Mouse (Mus musculus) cortical plate, adult 2 months (tissue): ENCODE measurements at regions not wholly inside any gene's neighbourhood (a gene's known extent, or its start where the extent isn't known, plus 50 kb on each side); places are given as distances from the start of the nearest gene placed in this dataset.

Experiments used
- H3K27ac ChIP-seq: fragments of 200-500 bp; 2 replicates; pipeline ENCODE4 v1.5.1; 2012; ENCODE audit warnings: low read length, control low read depth, inconsistent platforms; ENCODE audit not compliant: insufficient read depth
- H3K4me1 ChIP-seq: fragments of 200-500 bp; 2 replicates; pipeline ENCODE4 v1.6.1; 2011; ENCODE audit warnings: low read length; ENCODE audit not compliant: control insufficient read depth, insufficient read depth
- H3K4me3 ChIP-seq: fragments of 200-500 bp; 2 replicates; pipeline ENCODE4 v1.5.1; 2011; ENCODE audit warnings: mild to moderate bottlenecking, low read length, control low read depth; ENCODE audit not compliant: insufficient read depth
- CTCF ChIP-seq: fragments of 200-500 bp; IDR thresholded peaks from 2 replicates; pipeline ENCODE4 v1.5.1; 2011; ENCODE audit warnings: mild to moderate bottlenecking, control low read depth, low read length; ENCODE audit not compliant: insufficient read depth; ENCODE audit errors: extremely low read depth
- POLR2A ChIP-seq: fragments of 200-500 bp; IDR thresholded peaks from 2 replicates; pipeline ENCODE4 v1.6.1; 2011; ENCODE audit warnings: mild to moderate bottlenecking, low read length, control low read depth; ENCODE audit not compliant: insufficient read depth; ENCODE audit errors: extremely low read depth

DNA sequence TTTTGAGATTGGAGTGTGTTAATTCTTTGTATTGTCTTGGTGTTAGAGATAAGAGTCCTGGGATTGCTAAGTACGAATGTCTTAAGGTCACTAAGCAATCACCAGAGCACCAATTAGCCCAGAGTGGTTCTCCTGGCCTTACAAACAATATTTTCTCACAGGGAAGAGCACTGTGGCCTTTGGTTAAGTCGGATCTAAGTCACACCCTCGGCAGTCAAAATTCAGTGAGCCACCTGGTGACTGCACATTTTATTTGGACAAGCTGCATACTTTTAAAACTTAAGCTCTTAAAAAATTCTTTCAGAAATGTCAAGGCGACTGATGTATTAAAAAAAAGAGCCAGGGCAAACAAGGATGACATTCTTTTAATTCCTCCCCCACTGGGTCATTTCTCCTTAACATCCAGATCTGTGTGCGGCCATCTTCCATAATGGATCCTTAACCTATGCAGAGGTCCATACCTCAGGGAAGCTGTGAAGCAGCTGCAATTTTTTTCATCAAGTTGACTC lies 60.9 kb upstream of the Foxa2 start:
- Histone ChIP-seq H3K4me3 (no peak overlapping the region), H3K4me1 (no peaks in the 10 kb centered on the region), H3K27ac (no peak overlapping the region)
- TF ChIP-seq POLR2A (no peak), CTCF (no peak)

DNA sequence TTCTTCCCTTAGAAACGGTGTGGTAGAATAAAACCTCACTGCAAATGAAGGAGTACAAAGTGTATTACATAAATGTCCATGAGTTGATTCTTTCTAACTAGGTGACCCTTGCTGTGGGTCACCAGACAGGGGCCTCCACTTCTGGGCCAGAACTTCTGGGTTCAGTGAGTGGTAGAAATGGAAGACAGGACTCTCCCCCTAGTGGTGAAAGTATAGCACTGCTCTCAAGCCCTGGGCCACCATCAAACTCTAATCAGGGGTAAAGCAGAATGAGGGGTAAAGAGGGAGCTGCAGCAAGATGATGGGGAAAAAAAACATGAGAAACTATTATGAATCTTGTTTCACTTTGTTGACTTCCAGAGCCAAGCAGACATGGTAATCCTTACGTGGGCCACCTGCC lies 63.4 kb upstream of the Foxa2 start:
- TF ChIP-seq POLR2A (no peak), CTCF (peak; percentile 51)
- H3K4me1 ChIP-seq = no peaks in the 10 kb centered on the region
- no peak overlapping the region for H3K4me3 ChIP-seq
- H3K27ac ChIP-seq = no peak overlapping the region

DNA sequence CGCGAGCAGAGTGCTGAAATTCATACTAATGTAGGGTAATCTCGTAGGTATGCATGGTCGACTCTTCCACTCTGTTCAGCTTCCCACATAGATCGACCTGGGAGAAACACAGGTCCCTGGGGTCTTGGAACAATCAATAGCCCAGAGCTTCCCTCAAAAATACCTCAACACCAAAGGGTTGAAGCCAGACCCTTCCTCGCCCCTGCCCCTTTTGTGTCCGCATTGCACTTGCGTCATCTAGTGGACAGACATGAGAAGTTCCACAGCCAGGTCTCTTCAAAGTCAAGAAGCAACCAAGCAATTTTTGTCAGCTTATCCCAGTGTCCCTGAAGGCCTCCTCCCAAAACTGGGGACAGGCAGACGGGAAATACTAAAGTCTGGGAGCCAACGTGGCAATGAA lies 65.1 kb upstream of the Foxa2 start:
- TF ChIP-seq POLR2A (no peak), CTCF (peak; percentile 82)
- Histone ChIP-seq H3K4me1 (no peaks in the 10 kb centered on the region), H3K4me3 (peak overlapping the region; percentile 0; the same call in 1 of the 2 replicates), H3K27ac (no peak overlapping the region)

DNA sequence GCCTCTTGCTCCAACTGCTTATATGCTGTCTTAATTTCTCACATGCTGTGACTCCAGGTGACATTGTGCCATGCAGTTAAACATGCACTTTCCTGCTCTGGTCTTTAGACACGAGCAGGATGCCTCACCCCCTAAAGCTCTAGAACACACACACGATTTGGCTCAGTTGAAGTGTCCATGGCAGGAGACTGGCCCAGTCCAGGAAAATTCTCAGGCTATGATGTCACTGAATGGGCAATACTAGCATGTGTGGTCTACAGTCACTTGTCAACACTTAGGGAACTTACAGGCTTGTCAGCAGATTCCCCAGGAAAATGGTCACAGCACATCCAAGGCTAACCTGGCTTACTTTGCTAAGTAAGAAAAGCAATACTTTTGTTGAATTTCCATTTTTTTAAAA lies 66.4 kb upstream of the Foxa2 start:
- TF ChIP-seq CTCF (no peak), POLR2A (no peak)
- Histone ChIP-seq H3K4me1 (no peaks in the 10 kb centered on the region), H3K4me3 (no peak overlapping the region), H3K27ac (no peak overlapping the region)

DNA sequence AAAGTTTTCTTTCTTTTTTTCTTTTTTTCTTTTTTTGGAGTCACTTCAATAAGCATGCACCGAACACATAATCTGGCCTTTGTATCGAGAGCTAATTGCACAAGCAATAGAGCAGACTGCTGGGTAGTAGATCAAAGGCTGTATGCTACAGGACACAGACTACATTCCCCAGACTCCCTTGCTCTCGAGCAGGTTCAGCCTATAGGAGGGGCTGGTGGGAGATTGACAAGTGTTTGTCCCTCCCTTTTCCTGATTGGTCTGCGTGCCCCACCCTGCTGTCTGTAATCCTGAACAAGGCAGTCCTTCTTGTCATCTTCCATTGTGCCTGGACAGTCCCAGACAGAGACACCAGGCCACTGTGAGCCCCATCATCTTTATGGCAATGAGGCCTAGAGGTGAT lies 67.8 kb upstream of the Foxa2 start:
- TF ChIP-seq CTCF (no peak), POLR2A (no peak)
- H3K4me1 ChIP-seq = no peaks in the 10 kb centered on the region
- H3K27ac ChIP-seq = no peak overlapping the region
- no peak overlapping the region for H3K4me3 ChIP-seq

DNA sequence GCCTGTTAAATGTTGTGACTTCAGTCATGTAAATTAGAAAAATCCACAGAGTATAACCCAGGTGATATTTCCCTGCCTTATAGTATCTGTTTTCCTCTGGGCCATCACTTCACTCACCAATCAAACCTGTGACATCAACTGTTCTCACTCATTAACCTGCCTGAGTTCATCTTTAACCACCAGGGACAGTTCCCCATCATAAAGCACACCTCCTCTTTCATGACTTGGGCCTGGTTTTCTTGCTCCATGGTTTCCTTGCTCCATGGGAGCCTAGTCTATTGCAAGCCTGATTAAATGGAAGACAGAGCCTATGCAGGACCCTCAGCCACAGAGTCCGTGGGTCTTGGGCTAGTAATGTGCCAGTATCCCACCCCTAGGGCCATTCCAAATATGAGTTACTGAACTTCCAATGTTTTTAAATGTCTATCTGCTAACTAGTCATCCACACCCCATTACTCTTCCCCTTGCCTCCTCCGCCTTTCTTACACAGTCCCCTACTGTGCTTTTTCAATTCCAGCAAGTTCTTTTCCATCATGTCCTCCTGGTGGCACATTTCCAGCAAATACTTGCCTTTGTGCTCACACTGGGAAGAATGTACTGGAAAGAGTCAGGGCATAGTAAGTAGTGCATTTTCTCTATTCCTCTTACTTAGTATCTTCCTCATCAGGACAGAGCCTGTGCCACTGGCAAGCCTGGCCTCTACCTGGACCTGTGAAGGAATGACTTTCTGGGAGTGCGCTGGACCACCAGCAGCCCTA lies 69.4 kb upstream of the Foxa2 start:
- TF ChIP-seq POLR2A (no peak), CTCF (no peak)
- Histone ChIP-seq H3K4me1 (no peaks in the 10 kb centered on the region), H3K27ac (no peak overlapping the region)

DNA sequence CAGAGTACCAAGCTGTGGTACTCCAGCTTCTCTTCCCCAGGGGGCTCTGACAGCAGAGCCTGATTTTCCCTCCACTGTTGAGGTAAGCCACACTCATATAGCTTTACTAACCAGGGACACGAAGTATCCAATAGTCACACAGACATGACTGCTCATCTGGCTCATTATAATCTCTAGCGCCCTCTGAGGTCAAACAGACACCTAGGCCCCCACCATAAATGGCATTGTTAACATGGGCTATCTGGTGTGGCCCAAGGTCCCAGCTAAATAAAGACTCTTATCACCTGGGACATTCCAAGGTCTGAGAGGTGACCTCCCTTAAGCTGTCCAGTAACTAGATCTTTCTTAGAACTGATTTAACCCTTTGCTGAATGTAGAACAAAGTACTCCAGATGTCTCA lies 70.7 kb upstream of the Foxa2 start:
- H3K4me3 ChIP-seq = no peak overlapping the region
- no peaks in the 10 kb centered on the region for H3K4me1 ChIP-seq
- H3K27ac ChIP-seq = no peak overlapping the region
- TF ChIP-seq CTCF (no peak), POLR2A (no peak)

More for the DNA sequence above, 69.4 kb upstream of the Foxa2 start:
- no peak overlapping the region for H3K4me3 ChIP-seq

DNA sequence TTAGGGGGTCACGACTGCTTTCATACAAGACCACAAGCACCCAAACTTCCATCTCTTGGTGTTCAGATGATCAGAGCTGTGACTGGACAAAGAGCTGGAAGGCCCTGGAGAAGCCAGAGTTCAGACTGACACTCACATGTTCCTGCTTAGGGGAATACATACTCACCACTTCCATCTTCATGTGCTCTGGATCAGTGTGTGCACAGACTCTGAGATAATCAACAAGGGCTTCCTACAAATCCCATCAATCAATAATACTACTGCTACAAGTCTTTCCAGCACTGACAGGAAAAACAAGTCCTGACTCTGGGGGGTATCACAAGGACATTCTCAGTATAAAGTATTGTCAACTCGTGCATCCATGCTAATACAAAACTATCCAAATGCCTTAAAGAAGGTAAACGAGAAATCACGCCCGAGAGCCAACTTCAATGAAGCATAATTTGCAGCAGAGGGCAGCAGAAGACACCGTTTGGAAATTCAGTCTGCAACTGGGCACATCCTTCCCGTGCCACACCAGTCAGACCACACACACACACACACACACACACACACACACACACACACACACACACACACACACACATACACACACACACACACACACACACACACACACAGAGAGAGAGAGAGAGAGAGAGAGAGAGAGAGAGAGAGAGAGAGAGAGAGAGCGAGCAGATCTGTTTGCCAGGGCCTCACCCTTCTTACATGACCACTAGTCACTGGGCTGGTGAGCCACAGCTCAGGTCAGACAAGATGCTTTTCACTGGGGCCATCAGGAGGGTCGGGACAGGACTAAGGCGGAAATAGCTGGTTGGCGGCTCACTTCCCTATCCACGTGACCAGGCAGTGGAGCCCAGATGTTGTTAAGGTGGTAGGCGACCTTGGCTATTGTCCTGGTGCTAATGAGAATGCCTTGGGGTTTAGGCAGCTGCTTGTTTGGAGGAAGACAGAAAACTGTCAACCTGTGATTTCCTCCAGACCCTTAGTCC lies 75.4 kb upstream of the Foxa2 start:
- TF ChIP-seq POLR2A = no peak
- peak; percentile 88 for TF ChIP-seq CTCF
- H3K4me3 ChIP-seq = no peak overlapping the region
- H3K27ac ChIP-seq = no peak overlapping the region
- H3K4me1 ChIP-seq = no peaks in the 10 kb centered on the region

DNA sequence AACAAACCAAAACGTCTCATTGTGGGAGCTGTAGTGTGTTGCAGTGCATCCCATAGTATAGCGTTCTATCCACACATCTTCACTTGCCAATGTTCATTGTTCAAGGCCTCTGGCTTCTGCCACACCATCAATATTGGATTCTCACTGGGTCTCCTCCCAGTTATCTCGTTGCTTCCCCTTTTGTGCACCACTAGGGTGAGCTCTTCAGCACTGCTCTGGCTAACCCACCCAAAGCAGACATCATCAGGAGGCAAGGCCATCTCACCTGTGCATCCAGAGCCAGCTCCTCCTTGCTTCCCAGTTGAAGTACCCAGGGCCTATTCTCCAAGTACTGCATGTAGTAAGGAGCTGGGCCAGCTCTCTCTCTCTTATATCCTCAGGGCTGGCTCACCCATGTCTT lies 77.0 kb upstream of the Foxa2 start:
- Histone ChIP-seq H3K4me3 (no peak overlapping the region), H3K27ac (no peak overlapping the region), H3K4me1 (no peaks in the 10 kb centered on the region)
- TF ChIP-seq POLR2A (no peak), CTCF (peak; percentile 55)
